Mouse (Mus musculus): ENCODE data around the gene Dmap1.

Gene Dmap1

GRCm38 (mm10) chr4:117640925-117641703, 41.0 kb downstream of the Dmap1 start:
- Histone ChIP-seq H3K4me1 (replicated peaks; ENCODE audit: low read depth, low read length) (peaks cover 28% of the 10 kb centered on the region), H3K9me3 (ENCODE audit: low read length) (no peaks in the 10 kb centered on the region), H3K27me3 (ENCODE audit: insufficient read depth, low read length) (no peaks in the 10 kb centered on the region), H3K4me3 (replicated peaks; ENCODE audit: low read length) (no peak overlapping the region), H3K36me3 (ENCODE audit: insufficient read depth, low read length) (peaks cover 39% of the 10 kb centered on the region)
- no peak for TF ChIP-seq NANOG (IDR thresholded peaks at IDR 0.05; ENCODE audit: borderline replicate concordance, low read length)
- TF ChIP-seq POU5F1 (IDR thresholded peaks at IDR 0.05; ENCODE audit: borderline replicate concordance, low read length): no peak
- no peak for TF ChIP-seq CTCF (conservative IDR thresholded peaks at IDR 0.05; ENCODE audit: low read length)

- no peak for TF ChIP-seq CTCF (conservative IDR thresholded peaks at IDR 0.05; ENCODE audit: low read length)
- no peak for TF ChIP-seq POU5F1 (IDR thresholded peaks at IDR 0.05; ENCODE audit: borderline replicate concordance, low read length)
- no peak for TF ChIP-seq NANOG (IDR thresholded peaks at IDR 0.05; ENCODE audit: borderline replicate concordance, low read length)
- Histone ChIP-seq H3K9me3 (ENCODE audit: low read length) (no peaks in the 10 kb centered on the region), H3K4me3 (replicated peaks; ENCODE audit: low read length) (no peak overlapping the region), H3K4me1 (replicated peaks; ENCODE audit: low read depth, low read length) (peaks cover 16% of the 10 kb centered on the region), H3K27me3 (ENCODE audit: insufficient read depth, low read length) (no peaks in the 10 kb centered on the region), H3K36me3 (ENCODE audit: insufficient read depth, low read length) (peaks cover 50% of the 10 kb centered on the region)
Measured at GRCm38 (mm10) chr4:117636891-117637613, 45.0 kb downstream of the Dmap1 start.

- H3K4me3 ChIP-seq (replicated peaks; ENCODE audit: low read length): no peak overlapping the region
- H3K36me3 ChIP-seq (ENCODE audit: insufficient read depth, low read length): peaks cover 41% of the 10 kb centered on the region
- peaks cover 16% of the 10 kb centered on the region for H3K4me1 ChIP-seq (replicated peaks; ENCODE audit: low read depth, low read length)
- no peaks in the 10 kb centered on the region for H3K9me3 ChIP-seq (ENCODE audit: low read length)
- TF ChIP-seq NANOG (IDR thresholded peaks at IDR 0.05; ENCODE audit: borderline replicate concordance, low read length) (no peak), POU5F1 (IDR thresholded peaks at IDR 0.05; ENCODE audit: borderline replicate concordance, low read length) (no peak), CTCF (conservative IDR thresholded peaks at IDR 0.05; ENCODE audit: low read length) (no peak)
- no peaks in the 10 kb centered on the region for H3K27me3 ChIP-seq (ENCODE audit: insufficient read depth, low read length)
Measured at GRCm38 (mm10) chr4:117636152-117636551, 45.9 kb downstream of the Dmap1 start.

- Histone ChIP-seq H3K4me3 (replicated peaks; ENCODE audit: low read length) (no peak overlapping the region), H3K9me3 (ENCODE audit: low read length) (no peaks in the 10 kb centered on the region), H3K27me3 (ENCODE audit: insufficient read depth, low read length) (no peaks in the 10 kb centered on the region), H3K36me3 (ENCODE audit: insufficient read depth, low read length) (peaks cover 30% of the 10 kb centered on the region), H3K4me1 (replicated peaks; ENCODE audit: low read depth, low read length) (peaks cover 16% of the 10 kb centered on the region)
- TF ChIP-seq NANOG (IDR thresholded peaks at IDR 0.05; ENCODE audit: borderline replicate concordance, low read length) (no peak), CTCF (conservative IDR thresholded peaks at IDR 0.05; ENCODE audit: low read length) (no peak), POU5F1 (IDR thresholded peaks at IDR 0.05; ENCODE audit: borderline replicate concordance, low read length) (no peak)
Measured at GRCm38 (mm10) chr4:117634642-117635041, 47.4 kb downstream of the Dmap1 start.

GRCm38 (mm10) chr4:117633527-117633926, 48.5 kb downstream of the Dmap1 start:
- Histone ChIP-seq H3K4me3 (replicated peaks; ENCODE audit: low read length) (no peak overlapping the region), H3K4me1 (replicated peaks; ENCODE audit: low read depth, low read length) (peaks cover 16% of the 10 kb centered on the region), H3K27me3 (ENCODE audit: insufficient read depth, low read length) (no peaks in the 10 kb centered on the region), H3K9me3 (ENCODE audit: low read length) (no peaks in the 10 kb centered on the region), H3K36me3 (ENCODE audit: insufficient read depth, low read length) (peaks cover 36% of the 10 kb centered on the region)
- TF ChIP-seq POU5F1 (IDR thresholded peaks at IDR 0.05; ENCODE audit: borderline replicate concordance, low read length) (no peak), NANOG (IDR thresholded peaks at IDR 0.05; ENCODE audit: borderline replicate concordance, low read length) (no peak), CTCF (conservative IDR thresholded peaks at IDR 0.05; ENCODE audit: low read length) (no peak)

GRCm38 (mm10) chr4:117630053-117630670, 51.9 kb downstream of the Dmap1 start:
- Histone ChIP-seq H3K4me1 (replicated peaks; ENCODE audit: low read depth, low read length) (0 out of 2 replicates have a peak, but pooled peaks cover 4% of the 10 kb centered on the region), H3K9me3 (ENCODE audit: low read length) (no peaks in the 10 kb centered on the region), H3K36me3 (ENCODE audit: insufficient read depth, low read length) (peaks cover 47% of the 10 kb centered on the region), H3K27me3 (ENCODE audit: insufficient read depth, low read length) (no peaks in the 10 kb centered on the region), H3K4me3 (replicated peaks; ENCODE audit: low read length) (no peak overlapping the region)
- TF ChIP-seq POU5F1 (IDR thresholded peaks at IDR 0.05; ENCODE audit: borderline replicate concordance, low read length) (no peak), CTCF (conservative IDR thresholded peaks at IDR 0.05; ENCODE audit: low read length) (no peak), NANOG (IDR thresholded peaks at IDR 0.05; ENCODE audit: borderline replicate concordance, low read length) (no peak)

- H3K27me3 ChIP-seq (ENCODE audit: insufficient read depth, low read length): no peaks in the 10 kb centered on the region
- peaks cover 50% of the 10 kb centered on the region for H3K36me3 ChIP-seq (ENCODE audit: insufficient read depth, low read length)
- TF ChIP-seq NANOG (IDR thresholded peaks at IDR 0.05; ENCODE audit: borderline replicate concordance, low read length): no peak
- TF ChIP-seq CTCF (conservative IDR thresholded peaks at IDR 0.05; ENCODE audit: low read length): no peak
- TF ChIP-seq POU5F1 (IDR thresholded peaks at IDR 0.05; ENCODE audit: borderline replicate concordance, low read length): no peak
- no peak overlapping the region for H3K4me3 ChIP-seq (replicated peaks; ENCODE audit: low read length)
- no peaks in the 10 kb centered on the region for H3K9me3 ChIP-seq (ENCODE audit: low read length)
- 0 out of 2 replicates have a peak, but pooled peaks cover under 1% of the 10 kb centered on the region for H3K4me1 ChIP-seq (replicated peaks; ENCODE audit: low read depth, low read length)
Measured at GRCm38 (mm10) chr4:117628464-117628863, 53.6 kb downstream of the Dmap1 start.

Measured in E14TG2a.4 (cell line).